ENCODE assay signal across 7 mouse cellular contexts in genomic region chr2:45117087-45117561, GRCm38 (mm10). TPM values are rescaled to one million over a fixed set of nuclear protein-coding genes. Genes with fewer than 3 reads are reported as not detected.
DNase-seq lines count a peak whose midpoint lies in the region; ATAC-seq and TF ChIP-seq lines count a peak whose summit lies in the region.

TSS of gene Zeb2 (minus strand) at chr2:45117395.

- peak; percentile 65 for DNase-seq in R1 (ENCODE audit: low read depth, low spot score)
- DNase-seq in gastrocnemius, postnatal 14 days: peak; percentile 82
- DNase-seq in hindbrain, postnatal 0 days (ENCODE audit: low spot score): peak; percentile 75
- DNase-seq in left cerebral cortex, postnatal 25 days (ENCODE audit: low spot score in 2 of 2): peak; percentile 68 to 84
- peak; percentile 74 for DNase-seq in right cerebral cortex, postnatal 4 days

- peak within 1 kb of the TSS; percentile 62 for H3K4me3 ChIP-seq in cortical plate, adult 2 months (ENCODE audit: insufficient read depth, low read length)
- H3K4me3 ChIP-seq in hindbrain, postnatal 0 days (ENCODE audit: low read length): peak within 1 kb of the TSS; percentile 55

- H3K27ac ChIP-seq in cortical plate, adult 2 months (ENCODE audit: insufficient read depth, low read length): peak within 1 kb of the TSS; percentile 96
- H3K27ac ChIP-seq in hindbrain, postnatal 0 days: peak within 1 kb of the TSS; percentile 76

- no peaks in the 10 kb centered on the region; the same call in 1 of the 2 replicates for H3K4me1 ChIP-seq in cortical plate, adult 2 months (ENCODE audit: control insufficient read depth, insufficient read depth, low read length)
- no peaks in the 10 kb centered on the region for H3K4me1 ChIP-seq in hindbrain, postnatal 0 days (ENCODE audit: insufficient read depth, low read length)

- 3% methylated on average over 23 of the region's 39 CpGs for WGBS in hindbrain, postnatal 0 days

- ATAC-seq in hindbrain, postnatal 0 days: peak; percentile 82
- ATAC-seq in megakaryocyte progenitor cell, adult 5-6 weeks (replicated peaks; ENCODE audit: poor library complexity): peak; percentile 22

- no peaks in the 10 kb centered on the region for H3K27me3 ChIP-seq in hindbrain, postnatal 0 days (ENCODE audit: insufficient read depth, low read length)

- peak within 1 kb of the TSS; percentile 44 for H3K9ac ChIP-seq in hindbrain, postnatal 0 days (replicated peaks; ENCODE audit: low read length)

- TF ChIP-seq CTCF in cortical plate, adult 2 months (IDR thresholded peaks at IDR 0.05; ENCODE audit: extremely low read depth, insufficient read depth, low read length): no peak
- TF ChIP-seq CTCF in hindbrain, postnatal 0 days (IDR thresholded peaks at IDR 0.05; ENCODE audit: low read depth): no peak

- intact Hi-C loops in gastrocnemius, postnatal 14 days (cut with DNase I; ENCODE audit: low total_unique reads): loop anchor here (10.0 kb wide), 1 partner anchor 192 kb away; the partner anchor contains the start of gene Gtdc1
- intact Hi-C loops in left cerebral cortex, postnatal 25 days (cut with DNase I): loop anchor here (2.0 to 10.0 kb wide), 6 partner anchors 290 to 1328 kb away; no protein-coding TSS in a partner anchor

- H3K9me3 ChIP-seq in hindbrain, postnatal 0 days (ENCODE audit: low read length): no peaks in the 10 kb centered on the region

- H3K36me3 ChIP-seq in hindbrain, postnatal 0 days (ENCODE audit: insufficient read depth, low read length): no peaks in the 10 kb centered on the region

- peak within 1 kb of the TSS; percentile 73 for H3K4me2 ChIP-seq in hindbrain, postnatal 0 days (ENCODE audit: low read depth, low read length)

- TF ChIP-seq POLR2A in cortical plate, adult 2 months (IDR thresholded peaks at IDR 0.05; ENCODE audit: extremely low read depth, insufficient read depth, low read length): peak; percentile 58; the same call in 1 of the 2 replicates

RNA-seq across cellular contexts. Expression of gene Zeb2, which starts in this region (rescaled TPM):
- polyA plus RNA-seq in cortical plate, adult 2 months (2012; rRNA removed): 63.2 and 65.4 TPM in 2 replicates
- 10 to 100 TPM; 40.8 to 59.9 TPM for total RNA-seq in gastrocnemius, postnatal 14 days (2021)
- 47.7 and 52.0 TPM in 2 replicates for total RNA-seq in hindbrain, postnatal 0 days (2014; rRNA removed)
- 21.4 and 21.9 TPM in 2 replicates for polyA plus RNA-seq in hindbrain, postnatal 0 days (2015; fragmentation: Nextera tagmentation; extraction: Ambion mirVana)
- total RNA-seq in left cerebral cortex, postnatal 25 days (2021): 100 to 1,000 TPM; 184 TPM
- 188 and 189 TPM in 2 replicates for total RNA-seq in megakaryocyte progenitor cell, adult 5-6 weeks (2015)
- 138 and 151 TPM in 2 replicates for total RNA-seq in megakaryocyte progenitor cell, adult 5-6 weeks (2017)

Comparison
In these comparisons a context has a peak if more than half of its experiments do, and no peak if none do; other contexts are left out.
1. Peak in every context shown above with its lines: DNase-seq, ATAC-seq, H3K4me3 ChIP-seq and H3K27ac ChIP-seq.